Mouse (Mus musculus): ENCODE data around the gene Aqr.
A peak's percentile ranks its signal among the peaks of the same experiment; 100 is the strongest.

Gene Aqr

GRCm38 (mm10) chr2:114064004-114064403, 122.8 kb downstream of the Aqr start:
- peak; percentile 10 for DNase-seq (ENCODE audit: low read depth, low spot score)

DNA sequence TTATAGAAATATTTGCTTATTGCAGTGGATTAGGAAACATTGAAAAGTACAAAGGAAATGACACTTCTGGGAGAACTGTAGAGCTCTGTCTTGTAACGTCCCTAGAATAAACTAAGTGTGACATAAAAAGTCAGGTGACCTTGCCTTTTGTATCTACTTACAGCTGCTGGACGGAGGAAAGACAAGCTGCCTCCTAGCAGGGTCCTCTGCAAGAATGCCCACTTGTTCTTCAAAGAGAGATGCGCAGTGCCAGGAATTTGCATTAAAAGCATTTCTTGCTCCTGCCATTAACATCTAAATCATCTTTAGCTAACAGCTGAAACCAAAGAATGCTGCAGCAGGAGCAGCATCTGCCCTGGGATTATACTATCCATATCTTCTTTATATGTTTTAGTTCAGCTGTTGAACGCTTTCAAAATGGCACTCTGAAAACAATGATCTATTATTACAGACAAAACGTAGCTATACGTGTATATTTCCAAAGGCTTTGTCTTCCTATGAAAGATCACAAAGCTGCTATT, 126.7 kb downstream of the Aqr start:
- no peak for DNase-seq (ENCODE audit: low read depth, low spot score)

DNA sequence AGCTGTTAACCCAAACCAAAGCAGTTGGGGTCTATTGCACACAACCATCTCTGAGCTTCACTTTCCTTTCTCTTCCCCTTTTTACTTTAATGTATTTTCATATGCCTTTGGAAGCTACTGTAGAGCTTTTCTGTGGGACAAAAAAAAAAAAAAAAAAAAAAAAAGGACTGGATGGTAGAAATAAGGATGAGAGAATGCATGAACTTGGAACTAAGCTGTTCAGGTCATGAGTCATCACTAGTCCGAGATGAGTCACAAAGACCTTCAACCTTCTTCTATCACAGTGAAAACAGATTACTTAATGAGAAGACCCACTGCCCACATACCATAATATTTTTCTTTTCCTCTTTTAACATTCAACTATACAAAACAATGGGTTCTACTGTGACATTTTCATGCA, 127.2 kb downstream of the Aqr start:
- no peak for DNase-seq (ENCODE audit: low read depth, low spot score)

DNA sequence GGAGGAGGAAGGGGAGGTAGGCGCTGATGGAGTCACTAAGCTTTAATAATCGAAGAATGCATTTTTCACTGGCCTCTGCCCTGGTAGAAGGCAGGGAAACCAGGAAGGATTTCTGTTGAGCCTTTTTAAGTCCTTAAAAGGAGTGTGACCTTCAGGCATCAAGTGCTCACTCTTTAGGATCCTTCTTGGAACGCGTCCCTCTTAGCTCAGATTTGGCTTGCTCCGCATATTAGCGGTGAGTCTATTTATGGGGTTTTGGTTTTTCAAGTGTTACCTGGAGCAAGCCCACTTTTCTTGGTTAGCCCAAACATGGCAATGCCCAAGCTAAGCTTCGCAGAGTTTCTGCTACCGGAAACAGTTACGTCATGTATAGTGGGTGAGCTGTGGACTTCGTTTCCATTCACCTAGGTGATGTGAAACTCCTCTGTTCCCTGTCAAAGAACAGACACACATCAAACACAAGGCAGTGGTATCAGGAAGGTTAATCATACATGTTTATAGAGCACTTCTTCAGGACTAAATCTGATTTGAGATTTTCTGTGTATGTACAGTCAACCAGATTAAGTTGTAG, 128.5 kb downstream of the Aqr start:
- DNase-seq (ENCODE audit: low read depth, low spot score), result peak; percentile 10

GRCm38 (mm10) chr2:114057303-114057853, 129.4 kb downstream of the Aqr start:
- DNase-seq (ENCODE audit: low read depth, low spot score), result no peak

DNA sequence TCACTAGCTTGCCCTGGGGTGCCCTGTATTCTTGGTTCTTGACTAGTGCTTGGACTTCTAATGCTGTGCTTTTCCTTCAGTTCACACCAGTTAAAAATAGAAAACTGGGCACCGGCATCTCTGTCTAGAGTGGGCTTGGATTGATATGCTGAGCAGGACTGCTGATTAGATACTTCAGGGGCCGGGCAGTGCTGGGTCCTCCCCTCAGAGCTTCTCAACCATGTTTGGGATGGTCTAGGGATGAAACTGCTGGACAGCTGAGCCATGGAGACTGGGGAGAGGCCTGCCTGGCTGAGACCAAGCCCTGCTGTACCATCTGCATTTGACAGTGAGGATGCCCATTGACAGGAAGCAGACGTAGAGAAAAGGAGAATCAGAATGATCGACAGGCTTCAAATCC, 132.7 kb downstream of the Aqr start:
- no peak for DNase-seq (ENCODE audit: low read depth, low spot score)

DNA sequence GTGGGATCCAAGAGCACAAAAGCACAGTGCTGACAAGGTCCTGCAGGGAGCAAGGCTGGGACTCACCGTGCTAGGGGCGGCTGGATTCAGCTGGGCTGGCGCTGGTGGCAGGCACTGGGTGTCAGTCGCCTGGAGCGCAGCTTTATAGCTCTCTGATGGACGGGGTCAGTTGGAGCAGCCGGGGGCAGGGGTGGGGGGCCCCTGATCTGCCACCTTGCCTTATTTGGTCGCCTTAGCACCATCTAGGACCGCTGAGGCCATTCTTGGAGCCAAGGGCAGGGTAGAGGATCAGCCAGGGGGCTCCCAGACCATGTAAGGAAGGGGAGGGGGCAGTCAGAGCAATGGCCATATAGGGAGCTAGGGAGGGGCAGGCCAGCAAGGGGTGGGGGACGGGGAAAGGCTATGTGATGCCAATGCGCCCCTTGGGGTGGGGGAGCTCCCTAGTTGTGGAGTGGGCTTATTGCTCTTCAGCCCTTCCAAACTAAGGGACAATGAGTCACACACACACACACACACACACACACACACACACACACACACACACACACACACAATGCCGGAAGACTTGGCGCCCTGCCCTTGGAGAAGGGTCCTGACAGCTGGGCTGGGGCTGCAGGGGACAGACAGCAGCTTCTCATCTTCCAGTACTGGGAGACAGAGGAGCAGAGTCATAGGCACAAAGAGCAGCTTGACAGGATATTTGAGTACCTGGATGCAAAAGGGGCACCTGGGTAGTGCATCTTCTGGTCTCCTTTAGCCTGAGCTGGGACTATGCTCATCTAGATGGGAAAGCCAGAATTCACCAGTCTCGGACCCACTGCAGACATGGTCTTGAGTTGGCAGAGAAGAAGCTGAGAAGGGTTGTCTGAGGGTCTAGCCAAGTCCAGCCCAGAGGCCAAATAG, 133.9 kb downstream of the Aqr start, which contains the start of gene Actc1:
Gene Actc1, minus strand, starts transcription at position 853 of the 903 bp plus-strand sequence.
- DNase-seq (ENCODE audit: low read depth, low spot score), result no peak

GRCm38 (mm10) chr2:114051871-114052241, 135.0 kb downstream of the Aqr start:
- DNase-seq (ENCODE audit: low read depth, low spot score), result no peak

Data from CD4-positive, CD25-positive, alpha-beta regulatory T cell, adult 2 months (primary cell).